In genomic region chr4:49549383-49549782, GRCm38 (mm10) we compare ENCODE assay signal across 15 mouse cellular contexts. TPM values are rescaled to one million over a fixed set of nuclear protein-coding genes. Genes with fewer than 3 reads are reported as not detected.
DNase-seq lines count a peak whose midpoint lies in the region; TF ChIP-seq lines count a peak whose summit lies in the region.
"Had no signal": no experiment of that assay in that cellular context is flagged by ENCODE, and none has a peak within 500 bp of the region (broad histone marks: within the 10 kb centered on the region; RNA-seq: fewer than 3 reads in every experiment).

Gene Aldob (minus strand): TSS chr4:49549546.

- H3K4me1 ChIP-seq in kidney, adult 2 months (ENCODE audit: control insufficient read depth, insufficient read depth, low read length) = peaks cover 3% of the 10 kb centered on the region
- peaks cover 5% of the 10 kb centered on the region; the same call in 1 of the 2 replicates for H3K4me1 ChIP-seq in small intestine, adult 2 months (ENCODE audit: control insufficient read depth, insufficient read depth, insufficient read length, low read length)
- H3K4me1 ChIP-seq: limb, embryonic 10.5 days; neural tube, embryonic 13.5 days had no signal

- peak within 1 kb of the TSS; percentile 100 for H3K27ac ChIP-seq in kidney, adult 2 months (ENCODE audit: insufficient read depth, low read depth, low read length)
- peak within 1 kb of the TSS; percentile 100 for H3K27ac ChIP-seq in small intestine, adult 2 months (ENCODE audit: insufficient read depth, low read depth, low read length)
- H3K27ac ChIP-seq: hindbrain, postnatal 0 days; limb, embryonic 10.5 days; neural tube, embryonic 13.5 days had no signal

- WGBS in kidney, adult 2 months = 40% methylated on average over 3 of the region's 3 CpGs
- WGBS in small intestine, adult 2 months = 12% methylated on average over 3 of the region's 3 CpGs

- peaks cover 3% of the 10 kb centered on the region; the same call in 1 of the 2 replicates for H3K36me3 ChIP-seq in kidney, adult 2 months (ENCODE audit: control insufficient read depth, insufficient read depth, low read length)
- H3K36me3 ChIP-seq in small intestine, adult 2 months (ENCODE audit: control insufficient read depth, insufficient read depth, low read length) = peaks cover 17% of the 10 kb centered on the region
- H3K36me3 ChIP-seq: limb, embryonic 10.5 days; neural tube, embryonic 13.5 days had no signal

- peak within 1 kb of the TSS; percentile 83 for H3K4me3 ChIP-seq in kidney, adult 2 months (ENCODE audit: insufficient read depth, low read depth, low read length)
- H3K4me3 ChIP-seq in small intestine, adult 2 months (ENCODE audit: low read depth, low read length) = peak within 1 kb of the TSS; percentile 60
- H3K4me3 ChIP-seq: limb, embryonic 10.5 days; neural tube, embryonic 13.5 days had no signal

- TF ChIP-seq POLR2A in kidney, adult 2 months (IDR thresholded peaks at IDR 0.05; ENCODE audit: low read depth, low read length) = no peak
- peak; percentile 92; the same call in 1 of the 2 replicates for TF ChIP-seq POLR2A in small intestine, adult 2 months (IDR thresholded peaks at IDR 0.05; ENCODE audit: low read depth, low read length)

- no peaks in the 10 kb centered on the region for H3K27me3 ChIP-seq in kidney, adult 2 months (replicated peaks; ENCODE audit: control insufficient read depth, insufficient read depth, low read length)
- H3K27me3 ChIP-seq in small intestine, adult 2 months (ENCODE audit: control insufficient read depth, insufficient read depth, low read length) = no peaks in the 10 kb centered on the region
- H3K27me3 ChIP-seq: neural tube, embryonic 13.5 days had no signal

- no peak for DNase-seq in adrenal gland, postnatal 4 days (ENCODE audit: low spot score in 2 of 2)
- DNase-seq in adrenal gland, adult 18-20 months (ENCODE audit: low spot score in 2 of 2) = no peak
- peak; percentile 92 for DNase-seq in kidney, adult 2 months
- DNase-seq in kidney, postnatal 36 days = peak; percentile 88 to 89
- DNase-seq in B cell, adult 2 months = no peak
- no peak for DNase-seq in cerebellum, adult 11 months
- no peak for DNase-seq in left cerebral cortex, adult 18-20 months (ENCODE audit: low spot score in 2 of 2)
- DNase-seq: cerebellum, postnatal 10 days; layer of hippocampus, postnatal 36 days; right cerebral cortex, postnatal 4 days had no signal

- no peak; the same call in 1 of the 2 replicates for TF ChIP-seq CTCF in kidney, adult 2 months (conservative IDR thresholded peaks at IDR 0.05; ENCODE audit: insufficient read depth, insufficient read length, low read depth, low read length)
- TF ChIP-seq CTCF in small intestine, adult 2 months (IDR thresholded peaks at IDR 0.05; ENCODE audit: extremely low read depth, insufficient read length, insufficient replicate concordance, low read depth, low read length) = no peak

RNA-seq across cellular contexts. Expression of gene Aldob, which starts in this region (rescaled TPM):
- total RNA-seq in adrenal gland, postnatal 4 days (2021) = 100 to 1,000 TPM; 112 to 217 TPM
- 1 to 10 TPM in 1 of 2 experiments, under 1 TPM in 1; 0.35 to 5.2 TPM for total RNA-seq in adrenal gland, adult 18-20 months (2021)
- polyA plus RNA-seq in kidney, adult 2 months (2012; rRNA removed) = 4,876 and 5,164 TPM in 2 replicates
- polyA plus RNA-seq in small intestine, adult 2 months (2012; rRNA removed) = 633 and 1,402 TPM in 2 replicates
- total RNA-seq in left cerebral cortex, adult 18-20 months (2021) = 1 to 10 TPM; 2.0 to 2.1 TPM
- total RNA-seq: megakaryocyte, adult 5-6 weeks had no signal
- polyA plus RNA-seq: limb, embryonic 10.5 days had no signal

Comparison
In these comparisons a context has a peak if more than half of its experiments do, and no peak if none do; other contexts are left out.
1. RNA of gene Aldob (total RNA-seq): 112 to 217 TPM in adrenal gland, postnatal 4 days; 0.35 to 5.2 TPM in adrenal gland, adult 18-20 months and 2.0 to 2.1 TPM in left cerebral cortex, adult 18-20 months; every median in the first group is over 10 times any median in the second.
2. DNase-seq: peak in kidney, adult 2 months (single experiment) and kidney, postnatal 36 days (2 of 2); none in adrenal gland, postnatal 4 days (0 of 2), adrenal gland, adult 18-20 months (0 of 2), B cell, adult 2 months (0 of 2), cerebellum, adult 11 months (single experiment) and left cerebral cortex, adult 18-20 months (0 of 2).